Mouse (Mus musculus): ENCODE results near the gene Zfand3. TPM values are rescaled to one million over a fixed set of nuclear protein-coding genes. Genes with fewer than 3 reads are reported as not detected.

Zfand3 gene
- total RNA-seq, 2 experiments from 2014 or later = 95.4 to 103 TPM

GRCm38 (mm10) chr17:30244651-30245307 lies 240.2 kb downstream of the Zfand3 start:
- intact Hi-C loops (cut with DNase I) = no loop called here
- DNase-seq = no peak

- intact Hi-C loops (cut with DNase I) = no loop called here
- DNase-seq = no peak
Measured at GRCm38 (mm10) chr17:30245308-30245706, 240.8 kb downstream of the Zfand3 start.

- DNase-seq = no peak
- intact Hi-C loops (cut with DNase I) = no loop called here
Measured at GRCm38 (mm10) chr17:30253028-30253427, 248.5 kb downstream of the Zfand3 start.

- DNase-seq = no peak
- intact Hi-C loops (cut with DNase I) = no loop called here
Measured at GRCm38 (mm10) chr17:30253924-30254323, 249.4 kb downstream of the Zfand3 start.

GRCm38 (mm10) chr17:30255928-30256560 lies 251.5 kb downstream of the Zfand3 start:
- intact Hi-C loops (cut with DNase I) = no loop called here
- no peak for DNase-seq

- no peak for DNase-seq
- intact Hi-C loops (cut with DNase I) = no loop called here
Measured at GRCm38 (mm10) chr17:30258480-30258879, 253.9 kb downstream of the Zfand3 start.

GRCm38 (mm10) chr17:30259938-30260337 lies 255.4 kb downstream of the Zfand3 start:
- intact Hi-C loops (cut with DNase I) = no loop called here
- no peak for DNase-seq

Other genes starting within 250 kb of the Zfand3 start
- 10 to 100 TPM; 85.6 to 92.9 TPM for gene Mdga1, start 34.6 kb upstream of the Zfand3 start, total RNA-seq (2021)